Mouse (Mus musculus) thymus, postnatal 10 days (tissue): ENCODE data around the gene Vmn2r56.
A peak's percentile ranks its signal among the peaks of the same experiment; 100 is the strongest.
"Not testable (repeated sequence)": the region's sequence is repeated elsewhere in the genome, so short reads cannot be mapped to it uniquely, and the experiment has no call there.

ENCODE experiments used
- DNase-seq, 2 experiments: peaks; one replicate each; pipeline ENCODE4 v3.0.0; 2021; ENCODE audit warnings: low spot score in 2 of 2

Gene Vmn2r56

GRCm38 (mm10) chr7:12734904-12735303, at the start of gene Vmn2r56:
Gene Vmn2r56 (minus strand): TSS chr7:12735004.
- DNase-seq, result no peak

- peak; percentile 74 to 75 for DNase-seq
Measured at GRCm38 (mm10) chr7:12780151-12780830, 45.5 kb upstream of the Vmn2r56 start.

- DNase-seq, result peak in 1 of 2 experiments; percentile 5
Measured at GRCm38 (mm10) chr7:12779782-12780150, 45.0 kb upstream of the Vmn2r56 start.

- no peak for DNase-seq
Measured at GRCm38 (mm10) chr7:12779141-12779540, 44.3 kb upstream of the Vmn2r56 start.

GRCm38 (mm10) chr7:12774606-12775005, 39.8 kb upstream of the Vmn2r56 start:
- DNase-seq, result no peak

GRCm38 (mm10) chr7:12774111-12774510, 39.3 kb upstream of the Vmn2r56 start:
- no peak for DNase-seq

GRCm38 (mm10) chr7:12749431-12750198, 14.8 kb upstream of the Vmn2r56 start:
- no peak for DNase-seq

- not testable (repeated sequence) for DNase-seq
Measured at GRCm38 (mm10) chr7:12684903-12685302, 49.9 kb downstream of the Vmn2r56 start, which contains the start of gene Vmn2r55. Gene Vmn2r55 (minus strand): TSS chr7:12685003.

- not testable (repeated sequence) for DNase-seq
Measured at GRCm38 (mm10) chr7:12640219-12640618, 94.6 kb downstream of the Vmn2r56 start, which contains the start of gene Vmn2r54. Gene Vmn2r54 (minus strand): TSS chr7:12640319.
